Mouse (Mus musculus) kidney, adult 2 months (tissue): ENCODE data around the gene Eml2. TPM values are rescaled to one million over a fixed set of nuclear protein-coding genes. Genes with fewer than 3 reads are reported as not detected.

ENCODE experiments used
- DNase-seq: peaks from one replicate; pipeline ENCODE4 v3.0.0; 2021
- H3K27ac ChIP-seq: fragments of 200-500 bp; 2 replicates; pipeline ENCODE4 v1.5.1; 2012; ENCODE audit warnings: low read depth, low read length, control low read depth, inconsistent platforms; ENCODE audit not compliant: insufficient read depth
- H3K27me3 ChIP-seq: fragments of 200-500 bp; replicated peaks from 2 replicates; pipeline ENCODE4 v1.6.1; 2012; ENCODE audit warnings: mild to moderate bottlenecking, moderate library complexity, low read length, inconsistent platforms; ENCODE audit not compliant: control insufficient read depth, insufficient read depth
- H3K36me3 ChIP-seq: fragments of 200-500 bp; 2 replicates; pipeline ENCODE4 v1.6.1; 2012; ENCODE audit warnings: mild to moderate bottlenecking, moderate library complexity, low read length, inconsistent platforms; ENCODE audit not compliant: control insufficient read depth, insufficient read depth
- H3K4me1 ChIP-seq: fragments of 200-500 bp; 2 replicates; pipeline ENCODE4 v1.6.1; 2011; ENCODE audit warnings: low read length; ENCODE audit not compliant: control insufficient read depth, insufficient read depth
- H3K4me3 ChIP-seq: fragments of 200-500 bp; 2 replicates; pipeline ENCODE4 v1.5.1; 2011; ENCODE audit warnings: mild to moderate bottlenecking, low read depth, low read length, control low read depth; ENCODE audit not compliant: insufficient read depth
- CTCF ChIP-seq: fragments of 200-500 bp; conservative IDR thresholded peaks from 2 replicates; pipeline ENCODE4 v1.5.1; 2011; ENCODE audit warnings: low read depth, mild to moderate bottlenecking, control low read depth, low read length, moderate library complexity, mixed read lengths; ENCODE audit not compliant: insufficient read depth, insufficient read length
- POLR2A ChIP-seq: fragments of 200-500 bp; IDR thresholded peaks from one replicate; pipeline ENCODE4 v1.6.1; 2011; ENCODE audit warnings: low read depth, low read length, control low read depth
- WGBS: fragments of 180-500 bp; shearing (Covaris S2); methylation state at CpG from one replicate; pipeline ENCODE4 v1.1.7; 2018; 5-methylcytosine and 5-hydroxymethylcytosine counted together
- polyA plus RNA-seq: library from polyadenylated mRNA; depleted of rRNA; stranded (reverse); fragments of >200 nt; gene quantifications from 2 replicates; pipeline ENCODE4 v1.2.3, GENCODE M21; 2012

Gene Eml2
- polyA plus RNA-seq, 1 experiment, result 38.8 TPM

DNA sequence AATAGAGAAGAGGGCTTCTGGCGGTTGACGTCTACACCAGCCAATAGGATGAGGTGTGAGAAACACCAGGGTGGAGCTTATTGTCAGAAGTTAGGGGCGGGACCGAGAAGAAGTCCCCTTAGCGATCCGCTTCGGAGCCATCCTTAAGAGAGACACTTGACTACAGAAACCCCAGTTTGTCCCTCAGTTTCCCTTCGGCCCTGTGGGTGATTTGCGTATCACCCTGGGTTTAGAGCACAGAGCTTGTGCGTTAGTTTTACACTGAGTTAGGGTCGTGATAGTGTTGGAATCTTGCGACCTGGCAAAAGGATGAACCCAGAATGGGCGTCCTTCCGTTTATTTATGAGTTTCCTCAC is 52.5 kb downstream of the Eml2 start:
- Histone ChIP-seq H3K4me1 (peaks cover 33% of the 10 kb centered on the region), H3K27me3 (no peaks in the 10 kb centered on the region), H3K36me3 (no peaks in the 10 kb centered on the region), H3K27ac (peak overlapping the region; percentile 61), H3K4me3 (peak overlapping the region; percentile 67)
- DNase-seq, result no peak
- WGBS, result under 1% methylated on average over 14 of the region's 14 CpGs
- no peak for TF ChIP-seq POLR2A
- TF ChIP-seq CTCF, result no peak

DNA sequence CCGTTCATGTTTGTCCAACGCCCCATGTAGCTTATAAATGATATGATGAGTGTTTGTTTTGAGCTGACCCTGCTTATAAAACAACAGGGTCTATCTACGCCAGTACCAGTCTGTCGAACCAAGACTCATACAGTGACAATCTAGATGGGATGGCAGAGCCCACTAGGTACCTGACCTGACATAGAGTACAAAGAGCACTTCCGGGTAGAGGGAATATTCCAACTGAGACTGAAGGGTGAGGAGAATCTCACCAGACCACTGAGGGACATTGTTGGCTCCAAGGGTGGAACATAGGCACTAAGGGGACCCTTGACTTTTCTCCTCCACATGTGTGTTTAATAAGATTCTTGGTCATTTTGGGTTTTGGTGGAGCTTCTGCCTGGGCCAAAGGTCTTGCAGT is 53.2 kb downstream of the Eml2 start:
- H3K27ac ChIP-seq, result peak overlapping the region; percentile 61
- WGBS, result 17% methylated on average over 5 of the region's 5 CpGs
- TF ChIP-seq POLR2A (no peak), CTCF (no peak)
- peak overlapping the region; percentile 67 for H3K4me3 ChIP-seq
- DNase-seq, result no peak
- no peaks in the 10 kb centered on the region for H3K36me3 ChIP-seq
- peaks cover 33% of the 10 kb centered on the region for H3K4me1 ChIP-seq
- no peaks in the 10 kb centered on the region for H3K27me3 ChIP-seq

DNA sequence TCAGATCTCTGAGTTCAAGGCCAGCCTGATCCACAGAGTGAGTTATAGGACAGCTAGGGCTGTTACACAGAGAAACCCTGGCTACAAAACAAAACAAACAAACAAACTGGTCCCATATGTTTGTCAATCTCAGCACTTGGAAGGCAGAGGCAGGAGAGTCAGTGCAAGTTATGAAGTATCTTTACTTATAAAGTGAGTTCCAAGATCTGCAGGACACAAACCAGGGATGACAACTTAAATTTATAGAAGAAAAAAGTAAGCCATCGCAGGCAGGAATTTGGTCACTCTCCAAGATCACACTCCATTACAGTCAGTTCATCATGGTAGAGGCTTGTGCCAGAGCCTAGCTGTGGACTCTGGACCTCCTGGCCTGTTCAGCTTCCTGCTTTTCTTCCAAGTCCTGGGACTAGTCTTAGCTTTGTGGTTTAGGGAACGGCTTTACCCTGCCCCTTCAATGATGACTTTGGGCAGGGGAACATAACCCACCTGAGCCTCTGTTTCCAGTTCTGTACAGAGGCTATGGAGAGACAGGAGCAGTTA is 53.9 kb downstream of the Eml2 start:
- peaks cover 33% of the 10 kb centered on the region for H3K4me1 ChIP-seq
- no peaks in the 10 kb centered on the region for H3K36me3 ChIP-seq
- TF ChIP-seq POLR2A (no peak), CTCF (no peak)
- H3K27me3 ChIP-seq, result no peaks in the 10 kb centered on the region
- DNase-seq, result peak; percentile 86
- no peak overlapping the region for H3K4me3 ChIP-seq
- peak overlapping the region; percentile 85 for H3K27ac ChIP-seq
- 52% methylated on average over 2 of the region's 2 CpGs for WGBS

DNA sequence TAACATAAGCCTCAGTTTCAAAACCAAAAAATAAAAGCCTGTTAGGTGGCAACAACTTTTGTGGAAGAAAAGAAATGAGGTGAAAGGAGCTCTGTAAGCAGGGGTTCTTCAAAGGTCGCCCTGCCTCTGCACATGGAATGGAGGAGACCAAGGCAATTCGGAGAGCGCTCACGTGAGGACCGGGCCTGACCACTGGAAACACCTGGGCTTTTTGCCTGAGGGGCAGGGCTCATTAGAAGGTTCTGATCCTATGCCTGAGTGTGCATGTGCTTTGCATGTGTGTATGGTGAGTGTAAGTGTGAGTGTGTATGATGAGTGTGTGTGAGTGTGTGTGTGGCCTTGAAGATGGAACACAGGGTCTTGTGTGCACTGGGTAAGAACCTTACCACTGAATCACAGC is 54.7 kb downstream of the Eml2 start:
- WGBS, result 73% methylated on average over 5 of the region's 5 CpGs
- H3K27me3 ChIP-seq, result no peaks in the 10 kb centered on the region
- no peaks in the 10 kb centered on the region for H3K36me3 ChIP-seq
- peak overlapping the region; percentile 85 for H3K27ac ChIP-seq
- DNase-seq, result peak; percentile 29
- TF ChIP-seq POLR2A, result no peak
- TF ChIP-seq CTCF, result no peak
- no peak overlapping the region for H3K4me3 ChIP-seq
- peaks cover 33% of the 10 kb centered on the region for H3K4me1 ChIP-seq

DNA sequence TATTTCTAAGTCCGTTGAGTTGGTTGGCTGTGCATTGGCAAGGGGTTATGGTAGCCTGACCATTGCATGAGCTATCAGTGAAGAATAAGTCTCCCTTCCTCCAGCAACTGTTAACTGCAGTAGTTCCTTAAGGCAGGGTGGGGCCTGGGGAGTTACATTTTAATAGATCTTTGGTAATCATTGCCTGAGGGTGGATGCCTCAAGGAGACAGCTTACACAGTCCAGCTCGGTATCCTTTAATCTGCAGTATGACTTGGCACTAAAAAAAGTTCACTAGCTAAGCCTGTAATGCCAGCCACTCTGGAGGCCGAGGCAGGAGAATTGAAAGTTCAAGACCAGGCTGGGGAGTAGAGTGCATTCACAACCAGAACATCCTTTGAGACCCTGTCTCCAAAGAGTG is 55.6 kb downstream of the Eml2 start:
- TF ChIP-seq POLR2A (no peak), CTCF (no peak)
- WGBS, result 50% methylated on average over 3 of the region's 3 CpGs
- no peak overlapping the region for H3K4me3 ChIP-seq
- H3K36me3 ChIP-seq, result no peaks in the 10 kb centered on the region
- peak overlapping the region; percentile 85 for H3K27ac ChIP-seq
- H3K4me1 ChIP-seq, result peaks cover 31% of the 10 kb centered on the region
- DNase-seq, result peak; percentile 86
- no peaks in the 10 kb centered on the region for H3K27me3 ChIP-seq

DNA sequence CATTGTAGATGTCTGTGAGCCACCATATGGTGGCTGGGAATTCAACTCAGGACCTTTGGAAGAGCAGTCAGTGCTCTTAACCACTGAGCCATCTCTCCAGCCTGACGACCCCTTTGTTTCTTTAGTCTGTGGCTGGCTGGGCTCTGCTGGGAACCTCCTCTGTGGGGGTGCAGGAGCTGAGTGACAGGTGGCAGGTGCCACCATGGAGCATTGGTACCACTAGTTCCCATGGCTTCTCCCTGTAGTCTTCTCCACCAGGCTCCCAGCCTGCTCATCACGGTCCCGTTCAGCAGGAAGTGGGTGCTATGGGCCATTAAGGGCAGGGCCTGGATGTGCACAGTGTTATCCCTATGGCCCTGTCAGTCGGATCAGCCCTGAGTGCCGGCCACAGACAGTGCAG is 58.4 kb downstream of the Eml2 start:
- no peak for DNase-seq
- Histone ChIP-seq H3K27ac (no peak overlapping the region), H3K36me3 (no peaks in the 10 kb centered on the region), H3K27me3 (no peaks in the 10 kb centered on the region), H3K4me3 (no peak overlapping the region), H3K4me1 (peaks cover 26% of the 10 kb centered on the region; the same call in 1 of the 2 replicates)
- WGBS, result 62% methylated on average over 5 of the region's 5 CpGs
- TF ChIP-seq CTCF (no peak), POLR2A (no peak)

DNA sequence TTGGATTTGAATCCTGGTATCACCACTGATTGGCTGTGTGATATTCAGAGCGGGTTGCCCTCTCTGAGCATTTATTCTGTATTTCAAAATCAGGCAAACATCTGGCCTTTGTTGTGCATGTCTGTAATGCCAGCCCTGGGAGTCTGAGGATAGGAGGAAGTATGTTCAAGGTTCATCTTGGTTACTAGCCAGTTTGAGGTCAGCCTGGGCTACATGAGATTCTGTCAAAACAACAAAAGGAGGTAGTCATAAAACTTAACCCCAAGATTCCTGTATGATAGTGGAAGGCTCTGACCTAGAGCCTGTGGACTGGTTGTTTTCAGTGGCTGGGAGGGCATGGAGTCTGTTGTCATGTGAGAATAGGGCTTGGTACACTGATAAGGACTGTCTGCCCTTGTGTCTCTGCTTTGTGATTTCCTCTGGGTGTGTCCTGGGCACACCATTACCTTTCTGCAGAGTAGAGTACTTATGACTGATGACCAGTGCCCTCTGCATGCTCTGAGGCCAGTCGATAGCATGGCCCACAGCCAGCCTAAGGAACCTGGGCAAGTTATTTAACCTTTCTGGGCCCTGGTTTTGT is 59.0 kb downstream of the Eml2 start:
- no peak overlapping the region for H3K27ac ChIP-seq
- TF ChIP-seq CTCF, result no peak
- TF ChIP-seq POLR2A, result no peak
- no peaks in the 10 kb centered on the region for H3K36me3 ChIP-seq
- no peaks in the 10 kb centered on the region for H3K27me3 ChIP-seq
- H3K4me1 ChIP-seq, result peaks cover 26% of the 10 kb centered on the region; the same call in 1 of the 2 replicates
- no peak for DNase-seq
- H3K4me3 ChIP-seq, result no peak overlapping the region
- whole genome bisulfite sequencing, result 61% methylated on average over 2 of the region's 2 CpGs
